In the genomic region with DNA sequence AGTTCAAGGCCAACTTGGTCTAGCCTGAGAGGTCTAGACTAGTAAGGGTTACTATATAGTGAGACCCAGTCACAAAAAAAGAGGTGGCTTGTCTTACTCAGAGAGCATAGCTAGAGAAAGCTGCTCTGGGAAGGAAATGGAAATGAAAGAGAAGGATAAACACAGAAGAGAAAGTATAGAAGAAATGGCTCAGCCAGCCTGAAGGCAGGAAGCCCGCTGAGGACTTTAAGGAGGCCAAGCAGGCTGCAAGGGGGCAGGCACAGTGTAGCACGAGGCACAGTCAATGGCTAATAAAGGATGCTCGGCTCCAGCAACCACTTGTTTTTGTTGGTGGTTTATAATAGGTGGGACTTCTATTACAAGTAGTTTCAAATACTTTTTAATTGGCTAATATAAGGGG, we compare ENCODE assay signal across 24 mouse cellular contexts. TPM values are rescaled to one million over a fixed set of nuclear protein-coding genes. Genes with fewer than 3 reads are reported as not detected.
DNase-seq lines count a peak whose midpoint lies in the region; TF ChIP-seq lines count a peak whose summit lies in the region.
"Had no signal": no experiment of that assay in that cellular context is flagged by ENCODE, and none has a peak within 500 bp of the region (broad histone marks: within the 10 kb centered on the region; RNA-seq: fewer than 3 reads in every experiment).

No protein-coding gene starts in this region.

- H3K4me3 ChIP-seq in left cerebral cortex, adult 2 months = no peak overlapping the region
- H3K4me3 ChIP-seq: embryonic facial prominence, embryonic 13.5 days; embryonic facial prominence, embryonic 15.5 days; erythroblast, embryonic 14.5 days; forebrain, embryonic 10.5 days; forebrain, embryonic 12.5 days had no signal

- peak overlapping the region; percentile 18; the same call in 1 of the 2 replicates for H3K27ac ChIP-seq in left cerebral cortex, adult 2 months
- H3K27ac ChIP-seq: embryonic facial prominence, embryonic 13.5 days; embryonic facial prominence, embryonic 15.5 days; forebrain, embryonic 10.5 days; forebrain, embryonic 12.5 days had no signal

- intact Hi-C loops in left cerebral cortex, adult 2 months (cut with DNase I) = no loop called here

- TF ChIP-seq CTCF in left cerebral cortex, adult 2 months (IDR thresholded peaks at IDR 0.05) = no peak

- DNase-seq in left cerebral cortex, adult 2 months (ENCODE audit: extremely low spot score in 1 of 2, low spot score in 2 of 2) = no peak
- DNase-seq in left cerebral cortex, adult 11 months (ENCODE audit: low spot score) = no peak
- DNase-seq in 3T3-L1 (ENCODE audit: low read depth, low spot score) (peak; percentile 75), NIH3T3 (ENCODE audit: low read depth) (peak; percentile 67)
- DNase-seq in heart, postnatal 4 days = no peak
- DNase-seq in kidney, adult 8-10 months = no peak
- DNase-seq: adrenal gland, adult 2 months; adrenal gland, postnatal 10 days; adrenal gland, postnatal 25 days; B cell, adult 2 months; cerebellum, adult 11 months; cerebellum, adult 18-20 months; cerebellum, adult 8-10 months; cerebellum, adult 9-11 months; cerebellum, postnatal 14 days; cerebellum, postnatal 36 days; embryo, embryonic 11 days had no signal

RNA-seq across cellular contexts. Expression of gene Gm6525, which starts 32.2 kb away (rescaled TPM):
- not detected for total RNA-seq in left cerebral cortex, adult 2 months (2021)
- total RNA-seq in heart, postnatal 4 days (2021) = not detected
- total RNA-seq: adrenal gland, postnatal 4 days; common myeloid progenitor, adult 5-6 weeks had no signal

RNA-seq across cellular contexts. Expression of gene Mnd1, which starts 50.5 kb away (rescaled TPM):
- total RNA-seq in left cerebral cortex, adult 2 months (2021) = under 1 TPM; 0.68 to 0.96 TPM
- 1 to 10 TPM; 9.2 to 9.8 TPM for total RNA-seq in heart, postnatal 4 days (2021)

Comparison
In these comparisons a context has a peak if more than half of its experiments do, and no peak if none do; other contexts are left out.
1. DNase-seq: peak in 3T3-L1 (single experiment) and NIH3T3 (single experiment); none in left cerebral cortex, adult 2 months (0 of 2), left cerebral cortex, adult 11 months (single experiment), heart, postnatal 4 days (single experiment) and kidney, adult 8-10 months (0 of 2).
2. RNA of gene Mnd1, which starts 50.5 kb away (total RNA-seq): 9.2 to 9.8 TPM in heart, postnatal 4 days; 0.68 to 0.96 TPM in left cerebral cortex, adult 2 months; every median in the first group is over 4 times any median in the second.